Mouse (Mus musculus) neutrophil, adult 59 days (primary cell): ENCODE results near the gene Togaram1. TPM values are rescaled to one million over a fixed set of nuclear protein-coding genes. Genes with fewer than 3 reads are reported as not detected.

ENCODE experiments used
- total RNA-seq, 2 experiments: library from RNA; stranded (reverse); gene quantifications; 1 replicate in 1 of 2; 2 replicates in 1 of 2; pipeline ENCODE4 v1.2.4; 2023

The Togaram1 gene
- 10 to 100 TPM; 25.7 to 28.5 TPM for total RNA-seq

DNA sequence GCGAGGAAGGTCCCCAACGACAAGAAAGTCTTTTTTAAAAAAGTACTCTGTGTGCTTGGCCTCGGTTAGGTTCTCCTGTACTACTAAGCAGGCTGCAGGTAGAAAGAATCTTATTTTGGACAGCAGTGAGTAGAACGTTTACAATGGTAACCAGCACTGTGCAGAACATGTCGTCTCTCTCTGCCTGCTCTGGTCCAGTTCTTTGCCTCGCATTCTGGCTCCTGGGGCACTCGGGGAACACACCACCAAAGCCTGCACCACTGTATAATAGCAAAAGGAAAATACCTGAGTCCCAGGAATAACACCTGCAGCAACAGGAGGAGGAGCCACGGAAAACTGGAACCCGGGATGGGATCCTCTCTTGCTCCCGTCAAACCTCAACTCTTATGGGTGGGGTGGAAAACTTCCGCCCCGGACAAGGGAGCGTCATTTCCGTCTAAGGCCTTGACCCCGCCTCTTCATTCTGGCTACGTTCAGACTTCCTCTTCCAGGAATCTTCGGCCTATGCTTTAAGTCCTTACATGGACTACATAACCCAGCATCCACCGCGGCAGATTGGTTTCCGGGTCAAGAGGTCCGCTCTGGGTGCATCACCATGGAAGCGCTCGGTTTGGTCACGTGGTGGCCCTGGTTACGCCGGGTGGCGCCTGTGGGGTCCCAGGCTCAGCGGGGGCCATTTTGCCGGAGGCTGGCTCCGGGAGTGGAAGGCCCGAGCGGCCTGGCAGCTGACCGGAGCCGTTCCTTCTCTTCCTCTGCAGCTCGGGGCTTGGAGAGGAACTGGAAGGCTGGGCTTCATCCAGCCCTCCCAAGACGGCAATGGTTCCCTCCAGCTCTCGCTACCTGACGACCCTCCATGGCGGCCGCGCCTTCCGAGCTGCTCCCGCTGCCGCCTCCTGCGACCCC, at the start of gene Togaram1, which contains the start of gene Klhl28:
Togaram1 (plus strand) TSS at position 681 of the 903 bp plus-strand sequence.
Klhl28 (minus strand) TSS at position 411 of the 903 bp plus-strand sequence.

DNA sequence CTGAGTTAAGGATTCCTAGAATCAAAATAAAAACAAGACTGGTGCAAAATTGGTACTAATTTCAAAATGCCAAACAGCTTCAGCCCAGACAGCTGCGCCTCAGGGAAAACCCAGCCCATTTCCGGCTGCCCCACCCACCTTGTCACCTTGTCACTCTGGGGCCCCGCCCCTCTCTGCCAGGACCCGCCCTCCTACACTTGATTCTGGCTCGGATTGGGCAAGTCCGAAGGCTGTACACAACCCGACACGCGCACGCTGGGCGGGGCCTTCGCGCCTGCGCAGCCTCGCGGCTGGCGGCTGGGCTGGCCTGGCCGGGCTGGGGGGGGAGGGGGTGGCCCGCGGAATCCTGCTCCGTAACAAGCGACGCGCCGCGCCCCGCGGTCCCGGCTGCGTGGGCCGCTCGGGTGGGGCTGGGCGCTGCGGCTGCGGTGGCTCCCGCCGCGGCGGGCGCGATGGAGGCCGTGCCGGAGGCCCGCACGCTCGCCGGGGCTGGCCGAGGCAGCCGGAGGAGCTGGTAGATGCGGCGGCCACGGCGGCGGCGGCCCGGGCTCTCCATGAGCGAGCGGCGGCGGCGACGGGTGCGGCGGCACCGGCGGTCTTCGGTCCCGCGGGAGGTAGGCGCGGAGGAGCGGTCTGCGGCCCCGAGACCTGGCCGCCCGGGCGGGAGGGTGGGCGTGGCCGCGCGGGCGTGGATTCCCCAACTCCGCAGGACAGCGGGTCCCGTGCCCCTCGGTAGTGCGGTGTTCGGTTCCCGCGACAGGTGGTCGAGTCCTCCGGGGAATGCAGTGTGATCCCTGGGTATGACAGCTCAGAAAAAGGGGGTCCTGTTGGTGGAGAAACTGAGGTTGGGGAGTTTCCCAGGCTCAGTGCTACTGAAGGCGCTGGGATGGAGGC, 47.8 kb upstream of the Togaram1 start, which contains the start of gene Gm527:
Gm527 (plus strand) TSS at position 329 of the 894 bp plus-strand sequence.

DNA sequence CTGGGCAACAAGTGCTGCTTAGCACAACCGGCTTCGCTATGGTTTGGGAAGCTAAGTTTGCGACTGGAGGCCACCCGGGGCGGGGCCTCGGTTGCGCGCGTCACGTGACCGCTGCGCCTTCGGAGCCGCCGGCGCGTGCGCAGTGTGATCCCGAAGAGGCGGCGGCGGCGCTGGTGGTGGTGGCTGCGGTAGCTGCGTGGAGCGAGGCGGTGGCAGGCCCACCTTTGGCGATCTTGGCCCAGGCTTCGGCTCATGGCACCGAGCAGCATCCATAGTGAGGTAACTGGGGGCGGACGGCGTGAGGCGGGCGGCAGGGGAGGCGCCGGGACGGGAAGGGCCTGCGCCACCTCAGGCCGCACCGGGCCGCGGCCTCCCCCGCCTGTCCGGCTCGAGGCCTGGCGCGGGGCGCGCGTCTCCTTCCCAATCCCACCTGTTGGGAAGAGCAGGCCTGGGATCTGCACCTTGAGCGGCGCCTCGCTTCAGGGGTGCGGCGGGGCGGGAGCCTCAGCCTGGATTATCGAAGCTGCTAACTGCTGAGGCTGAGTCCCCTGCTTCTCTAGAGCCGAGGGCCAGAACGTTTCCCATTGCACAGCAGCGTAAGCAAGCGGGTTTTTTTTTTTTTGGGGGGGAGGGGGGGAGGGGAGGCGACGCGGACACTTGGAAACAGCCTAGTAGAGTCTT, 70.7 kb downstream of the Togaram1 start, which contains the start of gene Prpf39:
Prpf39 (plus strand) TSS at position 144 of the 681 bp plus-strand sequence.

Other genes starting within 250 kb of the Togaram1 start
- gene Gm527, start 47.9 kb upstream of the Togaram1 start, total RNA-seq = 1 to 10 TPM; 3.0 to 3.7 TPM
- gene Klhl28, start 270 bp upstream of the Togaram1 start, total RNA-seq = 10 to 100 TPM; 18.7 to 20.1 TPM
- gene Prpf39, start 70.5 kb downstream of the Togaram1 start, total RNA-seq = 10 to 100 TPM; 45.7 to 52.7 TPM
- 10 to 100 TPM; 22.5 to 23.5 TPM for gene Fkbp3, start 108.2 kb downstream of the Togaram1 start, total RNA-seq
- gene Fancm, start 109.8 kb downstream of the Togaram1 start, total RNA-seq = 10 to 100 TPM in 1 of 2 experiments, 1 to 10 TPM in 1; 8.0 to 10.5 TPM
- gene Mis18bp1, start 206.8 kb downstream of the Togaram1 start, total RNA-seq = 10 to 100 TPM; 16.9 to 18.3 TPM